Mouse (Mus musculus): ENCODE measurements around the gene Eed.
"Not testable (repeated sequence)": the region's sequence is repeated elsewhere in the genome, so short reads cannot be mapped to it uniquely, and the experiment has no call there.

Gene Eed

DNA sequence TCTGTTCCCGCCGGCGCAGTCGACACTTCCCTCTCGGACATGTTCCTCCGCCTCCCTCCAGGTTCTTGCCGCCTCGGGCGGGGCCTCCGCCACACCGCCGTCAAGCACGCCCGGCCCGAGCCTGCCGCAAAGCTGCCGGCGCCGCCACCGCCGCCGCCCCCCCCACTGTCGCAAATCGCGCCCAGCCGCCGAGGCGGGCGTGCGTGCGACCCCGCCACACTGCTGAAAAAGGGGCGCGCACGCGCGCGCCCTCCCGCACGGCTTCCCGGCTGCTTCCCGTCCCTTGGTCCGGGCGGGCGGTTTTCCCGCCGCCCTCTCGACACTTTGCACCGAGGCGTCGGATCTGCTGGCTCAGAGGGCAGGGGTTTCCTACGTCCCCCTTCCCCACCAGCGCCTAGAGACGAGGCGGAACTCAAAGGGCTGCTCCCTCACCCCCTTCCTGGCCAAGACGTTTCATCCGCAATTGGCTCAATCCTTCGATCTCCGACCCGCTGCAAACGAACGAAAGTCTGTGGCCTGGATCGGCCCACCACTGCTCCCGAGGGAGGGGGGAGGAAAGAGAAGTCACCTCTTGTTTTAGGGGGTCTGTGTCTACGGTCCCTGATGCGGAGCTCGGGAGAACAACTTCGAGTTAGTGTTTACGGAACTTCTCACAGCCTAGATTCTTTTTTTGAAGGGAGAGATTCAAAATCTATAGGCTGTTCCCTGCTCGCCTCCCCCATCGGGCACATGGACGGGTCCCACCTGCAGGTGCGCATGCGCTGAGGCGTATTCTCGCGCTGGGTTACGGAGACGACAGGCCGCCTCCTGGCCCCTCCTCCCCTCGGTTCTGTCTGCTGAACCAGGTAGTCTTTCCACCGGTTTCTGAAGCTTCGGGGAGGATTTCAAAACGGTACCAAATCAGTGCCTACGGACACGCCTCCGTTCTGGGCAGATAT lies at the start of gene Eed:
Gene Eed, minus strand, starts transcription at position 499 of the 938 bp plus-strand sequence.
- peak; percentile 92 for DNase-seq

- no peak for DNase-seq
Observed at GRCm38 (mm10) chr7:90029548-90030485, 49.0 kb upstream of the Eed start.

GRCm38 (mm10) chr7:90028888-90029547 lies 48.2 kb upstream of the Eed start:
- DNase-seq = no peak

DNA sequence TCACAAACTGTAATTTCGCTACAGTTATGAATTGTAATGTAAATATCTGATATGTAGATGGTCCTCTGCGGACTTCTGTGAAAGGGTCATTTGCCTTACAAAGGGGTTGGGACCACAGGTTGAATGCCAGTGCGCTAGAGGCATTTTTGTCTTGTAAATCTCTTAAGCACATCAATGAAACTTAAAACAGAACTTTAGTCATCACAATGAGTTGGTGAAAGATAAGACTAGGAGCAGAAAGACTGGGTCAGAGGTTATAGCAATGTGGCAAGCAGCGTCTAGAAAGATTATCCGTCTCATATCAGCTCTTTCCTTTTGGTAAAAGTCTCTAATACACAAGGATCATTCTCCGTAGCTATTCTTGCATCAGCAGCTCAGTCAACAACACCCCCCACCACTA lies 44.2 kb upstream of the Eed start:
- DNase-seq = no peak

DNA sequence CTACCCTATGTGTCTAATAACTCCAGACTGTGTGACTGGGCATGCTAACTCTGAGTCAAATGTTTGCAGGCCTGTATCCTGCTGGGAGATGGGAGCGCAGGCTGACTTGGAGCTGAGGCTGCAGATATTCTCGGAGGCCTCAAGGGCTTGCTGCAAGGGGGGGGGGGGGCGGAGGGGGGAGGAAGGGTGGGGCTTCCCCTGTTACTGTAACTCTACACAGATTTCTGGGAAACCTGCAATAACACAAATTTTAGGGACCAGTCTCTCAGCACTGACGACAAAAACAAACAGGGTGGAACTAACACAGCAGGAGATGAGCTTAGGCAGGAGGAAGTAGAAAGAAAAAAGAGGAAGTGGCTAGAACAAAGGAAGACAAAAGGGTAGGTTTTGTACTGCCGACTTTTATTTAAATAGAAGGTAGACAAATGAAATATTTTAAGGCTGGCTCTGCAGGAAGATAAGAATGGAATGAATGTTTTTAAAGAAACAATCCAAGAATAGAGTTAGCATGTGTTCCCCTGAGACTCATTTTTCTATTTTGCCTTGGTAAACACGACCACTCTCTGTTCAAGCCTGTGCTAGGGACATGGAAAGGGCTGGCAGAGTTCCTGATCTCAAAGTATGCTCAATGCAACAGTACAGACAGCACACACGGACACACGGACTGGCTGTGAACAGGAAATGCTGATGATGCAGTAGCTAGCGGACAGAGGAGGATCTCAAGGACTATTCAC lies 42.4 kb upstream of the Eed start:
- DNase-seq = no peak

- no peak for DNase-seq
Observed at GRCm38 (mm10) chr7:90020331-90020730, 39.5 kb upstream of the Eed start.

- no peak for DNase-seq
Observed at GRCm38 (mm10) chr7:90019570-90019969, 38.8 kb upstream of the Eed start.

DNA sequence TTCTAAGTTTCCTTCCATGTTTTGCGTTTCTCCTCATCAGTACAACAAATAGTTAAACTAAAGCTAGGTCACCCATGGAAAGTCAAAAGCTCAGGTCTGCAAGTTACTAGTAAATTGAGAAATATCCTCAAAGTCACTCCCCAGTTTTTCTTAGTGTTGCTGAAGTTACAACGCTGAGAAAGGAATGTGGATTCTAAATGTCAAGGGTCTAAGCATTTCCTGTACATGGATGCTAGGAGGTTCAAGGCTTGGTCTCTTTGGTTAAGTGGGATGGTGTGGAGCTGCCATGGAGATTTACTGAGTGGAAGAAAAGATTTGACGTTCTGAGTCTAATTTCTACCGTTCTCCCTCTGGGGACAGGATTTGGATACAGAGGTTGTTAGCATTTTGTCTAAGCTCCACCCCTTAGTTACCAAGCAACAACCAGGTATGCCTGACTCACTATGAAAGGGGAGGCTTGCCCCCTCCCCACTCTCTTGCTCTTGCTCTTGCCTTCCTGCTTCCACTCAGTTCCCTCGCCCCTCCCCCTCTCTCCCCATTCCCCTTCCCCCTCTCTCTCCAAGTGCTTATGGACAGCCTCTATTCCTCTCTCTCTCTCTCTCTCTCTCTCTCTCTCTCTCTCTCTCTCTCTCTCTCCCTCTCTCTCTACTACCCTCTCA lies 36.3 kb upstream of the Eed start:
- no peak for DNase-seq

GRCm38 (mm10) chr7:90016459-90016858 lies 35.7 kb upstream of the Eed start:
- DNase-seq = peak; percentile 37

DNA sequence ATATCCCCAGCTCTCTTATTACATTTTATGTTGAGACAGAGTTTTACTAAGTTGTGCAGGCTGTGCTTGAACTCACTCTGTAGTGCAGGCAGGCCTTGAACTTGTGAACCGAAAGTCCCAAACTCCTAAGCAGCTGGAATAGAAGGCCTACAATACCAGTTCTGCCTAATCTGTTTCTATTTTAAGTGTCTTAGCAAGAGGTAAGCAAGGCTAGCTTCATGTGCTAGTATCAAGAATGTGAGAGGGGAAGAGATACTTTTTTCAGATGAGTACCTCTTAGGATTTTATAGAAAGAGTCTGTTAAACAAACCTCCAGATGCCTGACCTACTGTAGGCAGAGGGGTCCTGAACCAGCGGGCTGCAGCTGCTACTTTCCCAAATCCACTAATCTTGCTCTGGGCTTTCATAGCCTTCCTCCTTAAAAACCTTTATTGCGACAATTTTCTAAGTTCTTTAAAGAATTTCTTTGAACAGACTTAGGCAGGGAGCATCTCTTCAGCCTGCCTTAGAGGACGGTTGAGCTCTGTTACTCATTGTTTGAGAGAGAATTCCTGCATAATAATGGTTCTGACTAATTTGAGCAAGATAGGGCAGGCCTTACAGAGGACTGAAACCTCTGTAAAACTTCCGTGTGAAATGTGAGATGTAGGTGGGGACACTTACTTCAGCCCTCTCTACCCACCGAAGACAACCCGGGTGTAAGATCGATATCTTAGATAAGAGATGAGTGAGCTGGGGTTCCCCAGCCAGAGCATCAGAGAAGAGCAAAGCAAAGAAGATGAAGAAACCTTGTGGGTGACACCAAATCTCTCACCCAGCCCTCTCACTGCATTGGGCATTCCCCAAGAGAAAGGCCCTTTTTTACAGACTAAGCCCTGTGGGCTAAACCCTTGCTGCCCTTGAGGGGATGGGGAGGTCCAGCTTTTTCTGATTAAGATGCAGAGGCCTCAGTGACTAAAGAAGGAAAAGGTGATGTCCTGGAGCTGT lies 26.2 kb upstream of the Eed start:
- DNase-seq = no peak

DNA sequence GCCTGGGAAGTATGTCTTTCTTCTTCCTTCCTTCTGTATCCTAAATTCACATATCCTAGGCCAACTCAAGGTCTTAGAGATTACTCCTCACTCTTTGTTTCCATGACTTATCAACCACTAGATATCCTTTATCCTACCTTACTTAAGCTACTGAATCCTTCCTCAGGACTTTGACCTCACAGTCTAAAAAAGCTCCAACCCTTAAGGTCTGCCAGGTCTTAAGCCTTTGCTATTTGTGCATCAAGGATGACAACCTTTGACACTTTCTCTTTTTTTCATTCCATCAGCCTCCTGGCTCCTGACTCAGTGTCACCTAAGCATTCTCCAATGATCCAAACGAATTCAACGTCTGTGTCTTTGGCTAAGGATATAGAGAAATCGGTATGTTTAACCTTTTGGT lies 24.0 kb upstream of the Eed start:
- DNase-seq = no peak

- no peak for DNase-seq
Observed at GRCm38 (mm10) chr7:90002375-90002774, 21.6 kb upstream of the Eed start.

- DNase-seq = no peak
Observed at GRCm38 (mm10) chr7:89999491-89999890, 18.7 kb upstream of the Eed start.

- no peak for DNase-seq
Observed at GRCm38 (mm10) chr7:89998624-89999006, 17.8 kb upstream of the Eed start.

DNA sequence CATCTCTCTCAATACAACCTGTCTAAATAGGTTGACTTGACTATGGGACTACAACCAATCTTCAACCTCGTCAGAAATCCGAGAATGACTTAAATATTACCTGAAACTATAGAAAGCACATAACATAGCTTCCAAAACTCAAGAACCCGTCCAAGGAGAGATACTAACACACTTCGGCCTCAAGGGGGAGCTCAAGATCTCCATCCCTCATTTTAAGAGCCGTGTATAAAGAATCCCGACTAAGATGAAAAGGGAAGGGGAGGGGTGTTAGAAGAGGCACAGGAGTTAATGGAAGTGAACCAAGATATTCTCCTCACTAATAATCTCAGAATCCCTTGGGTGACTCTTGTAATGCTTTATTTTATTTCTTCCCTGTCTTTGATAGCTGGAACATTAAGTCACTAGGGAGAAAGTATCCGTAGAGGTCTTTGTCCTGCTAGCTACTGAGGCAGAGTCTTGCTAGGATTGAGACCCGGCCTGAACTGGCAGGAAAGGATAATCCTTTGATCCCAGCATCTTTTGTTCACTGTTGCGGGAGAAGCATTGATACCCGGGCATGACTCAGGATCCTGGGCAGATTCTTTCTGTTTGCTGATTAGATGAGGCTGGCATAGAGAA lies 17.3 kb upstream of the Eed start:
- no peak for DNase-seq

DNA sequence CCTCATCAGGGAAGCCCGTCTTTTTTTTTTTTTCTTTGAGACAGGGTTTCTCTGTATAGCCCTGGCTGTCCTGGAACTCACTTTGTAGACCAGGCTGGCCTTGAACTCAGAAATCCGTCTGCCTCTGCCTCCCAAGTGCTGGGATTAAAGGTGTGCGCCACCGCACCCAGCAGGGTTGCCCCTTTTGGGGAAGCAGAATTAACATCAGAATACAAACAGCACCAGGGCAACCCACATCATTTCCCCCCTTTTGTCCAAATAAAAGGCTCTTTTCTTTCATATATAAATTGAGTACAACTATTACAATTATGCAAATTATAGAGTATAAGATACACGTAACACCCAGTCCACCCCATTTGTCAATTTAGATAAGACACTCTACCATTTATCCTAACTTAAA lies 16.7 kb upstream of the Eed start:
- DNase-seq = not testable (repeated sequence)

DNA sequence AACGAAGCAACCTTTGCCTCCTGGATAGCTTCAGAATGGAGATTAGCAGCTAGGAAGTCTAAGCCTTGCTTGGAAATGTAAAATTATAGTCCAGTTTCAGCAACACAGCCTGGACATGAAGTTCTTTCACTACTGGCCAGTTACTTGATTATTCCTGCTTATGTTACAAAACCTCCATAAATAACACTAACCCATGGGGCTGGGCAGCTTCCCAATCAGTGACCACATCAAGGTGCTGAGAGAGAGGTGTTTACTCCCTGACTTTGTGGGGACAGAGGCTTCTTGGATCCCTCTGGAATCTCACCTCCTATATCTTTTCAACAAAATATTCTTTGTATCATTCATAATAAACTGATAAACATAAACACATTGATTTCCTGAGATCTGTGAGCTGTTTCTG lies 12.3 kb upstream of the Eed start:
- DNase-seq = no peak

- no peak for DNase-seq
Observed at GRCm38 (mm10) chr7:89984421-89984820, 3.6 kb upstream of the Eed start.

DNA sequence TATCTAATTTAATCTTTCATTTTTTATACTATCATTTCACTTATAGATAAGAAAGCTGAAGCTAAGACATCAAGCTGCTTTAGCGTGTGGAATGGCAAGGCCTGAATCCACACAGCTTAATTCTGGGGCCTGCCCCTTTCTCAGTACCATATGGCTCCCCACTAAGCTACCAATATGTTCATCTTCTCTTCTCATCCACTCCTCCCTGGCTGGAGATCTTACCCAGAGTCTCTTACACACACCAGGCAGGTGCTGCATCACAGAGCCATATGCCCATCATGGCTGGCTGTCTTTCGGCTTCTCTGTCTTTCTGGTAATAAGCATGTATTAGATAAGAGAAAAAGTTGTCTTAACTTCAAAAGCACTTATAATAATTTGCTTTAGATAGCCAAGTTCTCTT lies 2.7 kb upstream of the Eed start:
- no peak for DNase-seq

DNA sequence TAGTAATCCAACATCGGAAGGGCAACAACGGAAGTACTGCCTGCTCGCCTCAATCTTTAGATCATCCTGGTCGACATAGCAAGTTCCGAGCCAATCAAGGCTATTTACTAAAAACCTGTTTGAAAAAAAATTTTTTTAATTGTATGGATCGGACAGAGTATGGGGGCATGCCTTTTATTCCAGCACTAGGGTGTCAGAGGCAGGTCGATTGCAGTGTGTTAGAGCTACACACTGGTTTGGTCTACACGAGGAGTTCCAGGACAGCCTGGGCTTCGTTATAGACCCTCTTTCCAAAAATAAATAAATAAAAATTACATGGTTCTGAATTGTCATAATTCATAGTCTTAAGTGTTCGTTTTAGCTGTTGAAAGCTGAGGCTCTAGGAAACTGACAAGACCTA lies 774 bp upstream of the Eed start:
- DNase-seq = no peak
